Mouse (Mus musculus) heart, postnatal 0 days (tissue): ENCODE results near the gene Coro1c. TPM values are rescaled to one million over a fixed set of nuclear protein-coding genes. Genes with fewer than 3 reads are reported as not detected.

Experiments
- ATAC-seq: fragments of 200-750 bp; cut with Nextera tagmentation; 2 replicates; pipeline ENCODE4 v1.8.0; 2017; ENCODE audit warnings: low read depth, moderate number of reproducible peaks, moderate library complexity; ENCODE audit not compliant: insufficient read depth
- DNase-seq: peaks from one replicate; pipeline ENCODE4 v3.0.0-alpha.2; 2016; ENCODE audit warnings: low spot score
- H3K27ac ChIP-seq: fragments of 300-500 bp; sonication (generic); 2 replicates; pipeline ENCODE4 v1.5.1; 2014; ENCODE audit warnings: low read depth, mild to moderate bottlenecking
- H3K27me3 ChIP-seq: fragments of 300-500 bp; sonication (generic); 2 replicates; pipeline ENCODE4 v1.6.1; 2014; ENCODE audit warnings: low read length, mixed read lengths; ENCODE audit not compliant: control insufficient read depth, insufficient read depth
- H3K36me3 ChIP-seq: fragments of 300-500 bp; sonication (generic); replicated peaks from 2 replicates; pipeline ENCODE4 v1.6.1; 2014; ENCODE audit warnings: low read length, mixed read lengths; ENCODE audit not compliant: control insufficient read depth, insufficient read depth
- H3K4me1 ChIP-seq: fragments of 300-500 bp; sonication (generic); 2 replicates; pipeline ENCODE4 v1.6.1; 2014; ENCODE audit warnings: antibody characterized with exemption; ENCODE audit not compliant: control insufficient read depth, insufficient read depth
- H3K4me2 ChIP-seq: fragments of 300-500 bp; sonication (generic); 2 replicates; pipeline ENCODE4 v1.6.1; 2014; ENCODE audit warnings: low read depth, mild to moderate bottlenecking, low read length, moderate library complexity
- H3K4me3 ChIP-seq: fragments of 300-500 bp; sonication (generic); 2 replicates; pipeline ENCODE4 v1.5.1; 2014; ENCODE audit warnings: low read depth, low read length
- H3K9ac ChIP-seq: fragments of 300-500 bp; sonication (generic); replicated peaks from 2 replicates; pipeline ENCODE4 v1.6.1; 2014; ENCODE audit warnings: low read depth, low read length, mixed read lengths
- H3K9me3 ChIP-seq: fragments of 300-500 bp; sonication (generic); replicated peaks from 2 replicates; pipeline ENCODE4 v1.6.1; 2016; ENCODE audit warnings: low read length; ENCODE audit not compliant: control insufficient read depth
- CTCF ChIP-seq: IDR thresholded peaks from 2 replicates; pipeline ENCODE4 v1.5.1; 2016; ENCODE audit warnings: antibody characterized with exemption, control low read depth, low read depth
- EP300 ChIP-seq: IDR thresholded peaks from 2 replicates; pipeline ENCODE4 v1.6.1; 2016; ENCODE audit warnings: antibody characterized with exemption, low read depth
- whole genome bisulfite sequencing: fragments of 180-500 bp; shearing (Covaris S2); extraction: QIAGEN DNeasy Blood & Tissue Kit; methylation state at CpG from one replicate; pipeline ENCODE4 v1.1.7; 2014; 5-methylcytosine and 5-hydroxymethylcytosine counted together
- polyA plus RNA-seq: library from polyadenylated mRNA; unstranded; fragments of >200 nt; fragmentation: Nextera tagmentation; extraction: Ambion mirVana; gene quantifications from 2 replicates; pipeline ENCODE4 v1.2.1, GENCODE M21; 2015
- total RNA-seq: library from RNA; depleted of rRNA; stranded (reverse); fragments of >200 nt; gene quantifications from 2 replicates; pipeline ENCODE4 v1.2.3, GENCODE M21; 2014; ENCODE audit warnings: low replicate concordance

Coro1c gene
- total and polyA plus RNA-seq, 2 experiments from 2014 or later: 46.6 to 78.2 TPM

DNA sequence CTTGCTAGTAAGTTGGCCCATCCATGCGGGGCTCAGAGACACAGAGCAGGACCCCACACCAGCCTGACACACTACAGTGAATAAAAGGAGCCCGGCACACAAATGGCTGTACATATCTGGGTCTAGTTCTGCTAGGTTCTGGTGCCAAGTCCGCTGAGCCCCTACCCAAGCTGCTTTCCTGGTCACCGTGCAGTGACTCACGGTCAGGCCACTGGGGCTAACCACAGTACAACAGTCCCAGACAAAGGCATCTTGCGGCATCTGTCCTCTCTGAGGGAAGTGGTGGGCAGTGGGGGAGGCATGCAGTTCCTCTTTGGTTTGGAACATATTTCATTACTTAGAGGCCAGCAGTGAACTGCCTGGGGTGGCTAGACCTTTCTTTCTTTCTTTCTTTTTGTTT lies 36.6 kb upstream of the Coro1c start:
- H3K36me3 ChIP-seq: peaks cover 77% of the 10 kb centered on the region
- no peak for TF ChIP-seq EP300
- TF ChIP-seq CTCF: no peak
- no peaks in the 10 kb centered on the region for H3K27me3 ChIP-seq
- WGBS: 92% methylated on average over 6 of the region's 6 CpGs
- no peaks in the 10 kb centered on the region for H3K4me1 ChIP-seq
- no peak for DNase-seq
- H3K27ac ChIP-seq: no peak overlapping the region
- H3K9ac ChIP-seq: no peak overlapping the region
- no peak for ATAC-seq
- no peaks in the 10 kb centered on the region for H3K9me3 ChIP-seq
- no peak overlapping the region for H3K4me3 ChIP-seq
- H3K4me2 ChIP-seq: no peak overlapping the region

DNA sequence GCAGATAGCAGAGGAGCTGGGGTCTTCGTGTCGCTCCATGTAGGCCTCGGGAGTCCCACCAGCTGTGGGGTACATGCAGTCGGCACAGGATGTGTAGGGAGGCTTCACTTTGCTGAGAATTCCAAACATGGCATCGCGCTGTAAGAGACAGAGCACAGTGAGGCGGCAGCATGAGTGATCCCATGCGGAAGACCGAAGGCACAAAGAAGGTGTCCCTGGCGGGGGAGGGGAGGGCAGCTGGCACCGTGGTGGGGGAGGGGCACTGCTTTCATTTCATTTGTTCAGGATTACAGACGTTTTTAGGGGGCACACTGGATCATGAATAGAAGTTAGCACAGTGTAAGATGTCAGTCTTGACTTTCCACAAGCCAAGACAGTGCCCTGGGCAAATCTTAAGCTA lies 34.8 kb upstream of the Coro1c start:
- H3K9me3 ChIP-seq: no peaks in the 10 kb centered on the region
- WGBS: 81% methylated on average over 12 of the region's 12 CpGs
- DNase-seq (no peak), ATAC-seq (no peak)
- no peak overlapping the region for H3K4me3 ChIP-seq
- peaks cover 64% of the 10 kb centered on the region for H3K36me3 ChIP-seq
- peaks cover 1% of the 10 kb centered on the region; the same call in 1 of the 2 replicates for H3K4me1 ChIP-seq
- no peak overlapping the region for H3K4me2 ChIP-seq
- TF ChIP-seq CTCF (no peak), EP300 (no peak)
- no peak overlapping the region for H3K9ac ChIP-seq
- no peaks in the 10 kb centered on the region for H3K27me3 ChIP-seq
- no peak overlapping the region for H3K27ac ChIP-seq

DNA sequence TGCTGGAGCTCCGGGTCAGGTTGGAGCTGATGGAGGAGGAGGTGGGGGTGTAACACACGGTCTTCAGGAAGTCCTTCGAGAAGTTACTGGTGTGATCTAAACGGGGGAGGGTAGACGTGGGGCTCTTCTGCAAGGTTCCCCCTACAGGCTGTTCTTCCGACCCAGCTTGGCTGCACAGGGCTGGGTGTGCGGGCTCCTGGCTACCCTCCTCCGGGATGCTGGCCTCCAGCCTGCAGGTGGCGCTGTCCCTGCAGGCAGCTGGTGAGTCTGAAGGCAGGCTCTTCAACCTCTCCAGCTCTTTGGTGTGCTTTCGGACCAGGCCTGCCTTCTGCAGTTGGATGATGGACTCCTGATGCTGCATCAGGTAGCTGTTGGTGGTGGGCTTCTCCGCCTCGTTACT lies 34.0 kb upstream of the Coro1c start:
- 69% methylated on average over 12 of the region's 12 CpGs for WGBS

DNA sequence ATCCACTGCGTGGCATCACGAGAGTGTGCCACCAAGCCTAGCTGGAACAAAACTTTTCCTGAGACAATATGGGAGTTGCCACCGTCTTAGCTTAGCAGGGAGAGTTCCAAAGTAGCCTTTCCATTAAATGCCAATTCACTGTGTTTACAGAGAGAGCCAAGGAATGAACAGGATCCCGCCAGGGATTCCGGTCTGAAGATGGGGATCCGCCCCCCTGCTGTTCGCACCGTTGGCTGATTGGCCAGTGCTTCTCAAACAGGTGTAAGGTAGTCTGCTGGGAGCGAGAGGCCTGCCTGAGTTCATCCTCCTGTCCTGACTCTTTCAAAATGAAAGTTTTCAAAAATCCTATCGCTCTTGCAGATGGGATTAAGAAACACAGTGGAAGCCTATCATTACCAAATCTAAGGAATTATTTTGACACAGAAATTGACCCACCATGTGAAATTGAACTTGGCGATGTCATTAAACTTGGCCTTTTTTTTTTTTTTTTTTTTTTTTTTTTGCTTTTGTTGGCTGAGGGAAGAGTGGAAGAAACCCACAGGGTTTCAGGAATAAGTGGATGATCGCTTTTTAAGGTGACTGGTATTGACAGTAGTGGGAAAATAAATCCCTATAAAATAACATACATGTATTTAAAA lies 30.8 kb upstream of the Coro1c start:
- H3K36me3 ChIP-seq: peaks cover 33% of the 10 kb centered on the region
- no peaks in the 10 kb centered on the region for H3K9me3 ChIP-seq
- TF ChIP-seq CTCF (no peak), EP300 (no peak)
- WGBS: 77% methylated on average over 12 of the region's 12 CpGs
- H3K4me1 ChIP-seq: peaks cover 13% of the 10 kb centered on the region
- no peak overlapping the region for H3K4me3 ChIP-seq
- H3K9ac ChIP-seq: no peak overlapping the region
- DNase-seq: no peak
- ATAC-seq: no peak
- H3K4me2 ChIP-seq: no peak overlapping the region
- H3K27me3 ChIP-seq: no peaks in the 10 kb centered on the region
- no peak overlapping the region for H3K27ac ChIP-seq

More for the DNA sequence above, 34.0 kb upstream of the Coro1c start:
- TF ChIP-seq EP300 (no peak), CTCF (peak; percentile 44)
- Histone ChIP-seq H3K4me1 (peaks cover 9% of the 10 kb centered on the region), H3K4me2 (no peak overlapping the region), H3K4me3 (no peak overlapping the region), H3K27me3 (no peaks in the 10 kb centered on the region), H3K36me3 (peaks cover 60% of the 10 kb centered on the region), H3K9ac (no peak overlapping the region), H3K27ac (no peak overlapping the region), H3K9me3 (no peaks in the 10 kb centered on the region)
- DNase-seq (no peak), ATAC-seq (peak; percentile 25; the same call in 1 of the 2 replicates)

DNA sequence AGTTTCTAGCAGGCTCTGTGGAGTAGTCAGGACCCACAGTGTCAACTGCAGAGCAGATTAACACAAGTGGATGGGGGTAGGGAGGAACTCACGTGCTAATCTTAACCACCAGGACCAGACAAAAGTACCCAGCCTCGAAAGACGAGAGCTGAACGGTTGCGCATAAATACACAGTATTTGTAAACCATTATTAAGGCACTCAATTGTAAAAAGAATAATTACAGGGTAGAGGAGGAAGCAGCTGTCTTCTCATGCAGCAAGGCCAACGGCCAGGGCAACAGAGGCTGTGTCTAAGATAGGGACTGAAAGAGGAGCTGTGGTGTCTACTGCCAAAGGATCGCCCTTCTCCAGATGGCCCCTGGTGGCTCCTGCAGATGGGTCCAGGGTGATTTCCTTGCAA lies 29.1 kb upstream of the Coro1c start:
- Histone ChIP-seq H3K4me3 (no peak overlapping the region), H3K4me2 (no peak overlapping the region), H3K27me3 (no peaks in the 10 kb centered on the region), H3K36me3 (peaks cover 25% of the 10 kb centered on the region), H3K9me3 (no peaks in the 10 kb centered on the region), H3K9ac (no peak overlapping the region), H3K27ac (peak overlapping the region; percentile 32; the same call in 1 of the 2 replicates), H3K4me1 (peaks cover 13% of the 10 kb centered on the region)
- no peak for TF ChIP-seq EP300
- ATAC-seq: peak; percentile 49
- DNase-seq: no peak
- 34% methylated on average over 7 of the region's 7 CpGs for WGBS

DNA sequence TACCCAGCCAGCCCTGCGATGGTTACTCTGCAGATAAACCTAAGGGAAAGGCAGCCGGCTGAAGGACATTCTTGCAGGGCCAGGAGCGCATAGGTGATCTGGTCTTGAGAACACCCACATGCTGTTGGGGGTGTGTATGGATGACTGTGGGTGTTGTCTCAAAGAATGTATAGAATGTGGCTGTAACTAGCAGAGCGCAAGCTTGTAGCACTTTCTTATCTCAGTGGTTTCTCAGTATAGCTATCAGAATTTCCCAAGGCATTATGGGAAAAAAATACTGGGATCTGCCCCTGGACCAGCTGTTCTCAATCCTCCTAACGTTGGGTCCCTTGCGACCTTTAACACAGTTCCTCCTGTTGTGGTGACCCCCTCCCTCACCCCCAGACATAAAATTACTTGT lies 25.3 kb upstream of the Coro1c start:
- DNase-seq (no peak), ATAC-seq (no peak)
- H3K4me2 ChIP-seq: no peak overlapping the region
- TF ChIP-seq CTCF (no peak), EP300 (no peak)
- no peak overlapping the region for H3K27ac ChIP-seq
- H3K36me3 ChIP-seq: no peaks in the 10 kb centered on the region
- peaks cover 13% of the 10 kb centered on the region for H3K4me1 ChIP-seq
- no peak overlapping the region for H3K4me3 ChIP-seq
- 22% methylated on average over 6 of the region's 6 CpGs for WGBS
- H3K9me3 ChIP-seq: no peaks in the 10 kb centered on the region
- no peak overlapping the region for H3K9ac ChIP-seq
- H3K27me3 ChIP-seq: no peaks in the 10 kb centered on the region
